Mouse (Mus musculus): ENCODE results near the gene Kcnq2.

DNA sequence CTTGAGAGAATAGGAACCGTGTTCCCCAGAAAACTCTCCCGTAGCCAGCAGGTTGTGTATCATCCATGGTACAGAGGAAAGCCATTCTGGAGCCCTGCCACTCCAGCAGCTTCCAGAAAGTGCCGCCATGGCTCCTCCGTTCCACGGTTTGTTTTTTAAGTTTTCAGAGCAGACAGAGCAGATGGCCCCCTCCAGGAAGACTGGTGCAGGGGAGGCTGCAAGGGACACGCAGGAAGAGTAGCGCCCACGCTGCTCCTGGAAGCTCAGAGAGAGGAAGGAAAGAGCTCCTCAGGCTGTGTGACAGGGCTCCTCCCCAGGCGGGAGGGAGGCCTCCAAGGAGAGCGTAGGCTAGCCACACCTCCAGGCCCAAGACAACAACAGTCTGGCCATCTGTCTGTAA lies 15.1 kb downstream of the Kcnq2 start:
- TF ChIP-seq CTCF (IDR thresholded peaks at IDR 0.05; ENCODE audit: extremely low read depth, insufficient read depth, low read length) (no peak), POLR2A (IDR thresholded peaks at IDR 0.05; ENCODE audit: extremely low read depth, insufficient read depth, low read length) (no peak)

All from cortical plate, adult 2 months (tissue).